Mouse (Mus musculus) urinary bladder, adult 18-20 months (tissue): ENCODE measurements around the gene 4632433K11Rik.
"Not testable (repeated sequence)": the region's sequence is repeated elsewhere in the genome, so short reads cannot be mapped to it uniquely, and the experiment has no call there.

ENCODE experiments used
- DNase-seq, 2 experiments: peaks; one replicate each; pipeline ENCODE4 v3.0.0; 2022; ENCODE audit warnings: low spot score in 2 of 2, mixed read lengths in 2 of 2

4632433K11Rik gene

GRCm38 (mm10) chr7:5056651-5057263, 22.8 kb downstream of the 4632433K11Rik start:
- DNase-seq: no peak

GRCm38 (mm10) chr7:5057381-5057780, 23.5 kb downstream of the 4632433K11Rik start:
- no peak for DNase-seq

GRCm38 (mm10) chr7:5057804-5058203, 23.9 kb downstream of the 4632433K11Rik start:
- DNase-seq: no peak

GRCm38 (mm10) chr7:5058631-5059030, 24.7 kb downstream of the 4632433K11Rik start:
- DNase-seq: no peak

GRCm38 (mm10) chr7:5059421-5059820, 25.5 kb downstream of the 4632433K11Rik start:
- DNase-seq: no peak

GRCm38 (mm10) chr7:5060239-5060731, 26.4 kb downstream of the 4632433K11Rik start:
- peak; percentile 68 to 73 for DNase-seq

- DNase-seq: peak; percentile 95 to 96
These were observed 27.2 kb downstream of the 4632433K11Rik start for GRCm38 (mm10) chr7:5060944-5061773.

GRCm38 (mm10) chr7:5061774-5062359, 27.9 kb downstream of the 4632433K11Rik start, which contains the start of gene U2af2:
Gene U2af2, plus strand, starts transcription at chr7:5062143.
- peak; percentile 83 to 89 for DNase-seq

GRCm38 (mm10) chr7:5062360-5063001, 28.6 kb downstream of the 4632433K11Rik start:
- DNase-seq: peak; percentile 56 to 61

- DNase-seq: no peak
These were observed 31.0 kb downstream of the 4632433K11Rik start for GRCm38 (mm10) chr7:5064886-5065285.

- no peak for DNase-seq
These were observed 39.7 kb downstream of the 4632433K11Rik start for GRCm38 (mm10) chr7:5073586-5073985.

- no peak for DNase-seq
These were observed 41.1 kb downstream of the 4632433K11Rik start for GRCm38 (mm10) chr7:5074984-5075383.

- DNase-seq: no peak
These were observed 43.0 kb downstream of the 4632433K11Rik start for GRCm38 (mm10) chr7:5076931-5077330.

- not testable (repeated sequence) for DNase-seq
These were observed 45.6 kb downstream of the 4632433K11Rik start for GRCm38 (mm10) chr7:5079365-5080009.

- peak; percentile 88 to 93 for DNase-seq
These were observed 46.3 kb downstream of the 4632433K11Rik start, which contains the start of gene Epn1 for GRCm38 (mm10) chr7:5080010-5080751. Gene Epn1, plus strand, starts transcription at chr7:5080235.

- no peak for DNase-seq
These were observed 46.9 kb downstream of the 4632433K11Rik start for GRCm38 (mm10) chr7:5080815-5081214.

GRCm38 (mm10) chr7:5081241-5081640, 47.3 kb downstream of the 4632433K11Rik start:
- DNase-seq: no peak

GRCm38 (mm10) chr7:5081939-5082338, 48.0 kb downstream of the 4632433K11Rik start:
- DNase-seq: no peak

GRCm38 (mm10) chr7:5083325-5084105, 49.6 kb downstream of the 4632433K11Rik start:
- DNase-seq: no peak
